Mouse (Mus musculus): ENCODE data around the gene Reln. TPM values are rescaled to one million over a fixed set of nuclear protein-coding genes. Genes with fewer than 3 reads are reported as not detected.

Gene Reln
- polyA plus RNA-seq, 1 experiment = 184 TPM

DNA sequence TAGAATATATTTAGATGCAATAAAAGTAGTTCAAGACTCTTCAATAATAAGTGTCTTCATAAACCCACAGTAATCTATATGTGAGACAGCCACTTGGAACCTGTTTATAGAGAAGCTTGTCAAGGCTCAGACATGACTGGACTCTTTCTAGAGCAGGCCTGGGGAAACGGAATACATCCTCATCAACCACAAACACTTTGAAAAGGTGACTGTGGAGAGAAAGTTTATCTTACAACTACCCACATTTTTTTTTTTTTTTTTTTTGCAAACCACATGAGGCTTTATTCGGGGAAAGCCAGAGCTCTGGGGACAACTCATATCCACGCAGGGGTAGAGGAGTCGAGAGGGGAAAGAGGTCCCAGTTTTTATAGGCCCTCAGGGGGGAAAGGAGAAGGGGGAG is 36.6 kb downstream of the Reln start:
- H3K27ac ChIP-seq (ENCODE audit: insufficient read depth, low read length) = no peak overlapping the region
- peaks cover 23% of the 10 kb centered on the region for H3K4me1 ChIP-seq (ENCODE audit: control insufficient read depth, insufficient read depth, low read length)
- H3K4me3 ChIP-seq (replicated peaks; ENCODE audit: insufficient read depth, low read depth, low read length) = no peak overlapping the region
- TF ChIP-seq POLR2A (IDR thresholded peaks at IDR 0.05; ENCODE audit: borderline replicate concordance, insufficient read depth, low read length) (no peak), CTCF (IDR thresholded peaks at IDR 0.05; ENCODE audit: borderline replicate concordance, insufficient read depth, low read depth, low read length) (no peak)
- WGBS = 80% methylated on average over 4 of the region's 4 CpGs
- no peak for DNase-seq
- no peaks in the 10 kb centered on the region for H3K27me3 ChIP-seq (ENCODE audit: control insufficient read depth, insufficient read depth, low read length)

DNA sequence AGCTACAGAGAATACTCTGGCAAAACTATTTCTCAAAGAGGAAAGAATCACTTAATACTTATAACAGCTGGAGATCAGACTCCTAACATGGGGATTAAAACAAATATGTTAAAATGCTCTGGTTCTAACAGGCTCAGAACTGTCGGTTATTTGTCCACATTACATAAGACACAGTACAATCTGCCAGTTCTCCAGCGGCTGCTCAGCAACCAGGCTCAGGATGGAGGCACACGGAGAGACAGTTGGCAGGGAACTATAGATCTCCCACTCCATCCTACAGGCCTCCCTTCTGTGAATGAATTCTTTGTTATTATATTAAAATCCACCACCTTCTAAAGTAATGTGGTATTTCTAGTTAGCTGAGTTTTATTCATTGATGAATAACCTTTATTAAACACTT is 37.4 kb downstream of the Reln start:
- 7% methylated on average over 3 of the region's 3 CpGs for WGBS
- Histone ChIP-seq H3K27me3 (ENCODE audit: control insufficient read depth, insufficient read depth, low read length) (no peaks in the 10 kb centered on the region), H3K4me3 (replicated peaks; ENCODE audit: insufficient read depth, low read depth, low read length) (no peak overlapping the region), H3K27ac (ENCODE audit: insufficient read depth, low read length) (no peak overlapping the region), H3K4me1 (ENCODE audit: control insufficient read depth, insufficient read depth, low read length) (peaks cover 26% of the 10 kb centered on the region)
- peak; percentile 50 to 83 for DNase-seq
- TF ChIP-seq CTCF (IDR thresholded peaks at IDR 0.05; ENCODE audit: borderline replicate concordance, insufficient read depth, low read depth, low read length) (no peak), POLR2A (IDR thresholded peaks at IDR 0.05; ENCODE audit: borderline replicate concordance, insufficient read depth, low read length) (no peak)

DNA sequence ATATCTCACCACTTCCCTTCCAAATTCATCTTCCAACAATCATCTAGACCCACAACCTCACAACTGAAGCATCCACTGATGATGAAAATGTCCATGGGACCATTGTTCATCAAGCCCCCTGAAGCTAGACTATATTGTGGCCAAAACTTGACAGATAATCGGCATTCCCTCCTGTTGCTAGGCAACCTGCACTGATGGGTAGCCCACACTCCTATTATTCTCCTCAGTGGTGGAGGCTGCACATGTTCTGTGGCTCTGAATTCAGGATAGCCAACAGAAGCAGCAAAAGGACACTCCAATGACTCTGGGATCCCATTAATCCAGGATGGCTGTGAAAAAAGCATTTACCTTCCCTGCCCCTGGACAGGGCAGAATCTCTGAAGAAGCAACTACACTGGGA is 40.8 kb downstream of the Reln start:
- Histone ChIP-seq H3K27me3 (ENCODE audit: control insufficient read depth, insufficient read depth, low read length) (no peaks in the 10 kb centered on the region), H3K4me3 (replicated peaks; ENCODE audit: insufficient read depth, low read depth, low read length) (no peak overlapping the region), H3K27ac (ENCODE audit: insufficient read depth, low read length) (no peak overlapping the region), H3K4me1 (ENCODE audit: control insufficient read depth, insufficient read depth, low read length) (peaks cover 19% of the 10 kb centered on the region)
- WGBS = 20% methylated on average over 1 of the region's 1 CpGs
- TF ChIP-seq POLR2A (IDR thresholded peaks at IDR 0.05; ENCODE audit: borderline replicate concordance, insufficient read depth, low read length) = no peak
- no peak for DNase-seq

DNA sequence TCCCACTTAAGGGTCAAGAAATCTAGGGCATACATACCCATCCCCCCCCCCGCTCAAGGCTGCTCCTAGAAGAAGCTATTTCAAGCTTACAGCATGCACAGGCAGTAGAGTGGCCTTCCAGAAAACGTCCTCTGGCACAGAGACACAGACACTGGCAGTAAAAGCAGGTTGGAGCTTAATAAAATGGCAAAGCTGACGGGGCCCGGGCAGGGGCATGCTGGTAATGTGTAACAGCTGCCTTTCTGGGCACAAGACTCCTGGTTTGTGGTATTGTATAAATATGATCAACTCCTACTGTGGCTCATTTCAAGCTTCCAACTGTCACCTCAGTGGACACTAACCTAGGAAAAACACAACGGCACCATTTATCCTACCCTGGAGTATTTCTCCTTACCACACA is 42.2 kb downstream of the Reln start:
- H3K4me1 ChIP-seq (ENCODE audit: control insufficient read depth, insufficient read depth, low read length) = peaks cover 19% of the 10 kb centered on the region
- H3K27me3 ChIP-seq (ENCODE audit: control insufficient read depth, insufficient read depth, low read length) = no peaks in the 10 kb centered on the region
- no peak overlapping the region for H3K4me3 ChIP-seq (replicated peaks; ENCODE audit: insufficient read depth, low read depth, low read length)
- no peak for TF ChIP-seq CTCF (IDR thresholded peaks at IDR 0.05; ENCODE audit: borderline replicate concordance, insufficient read depth, low read depth, low read length)
- no peak for TF ChIP-seq POLR2A (IDR thresholded peaks at IDR 0.05; ENCODE audit: borderline replicate concordance, insufficient read depth, low read length)
- peak overlapping the region; percentile 93 for H3K27ac ChIP-seq (ENCODE audit: insufficient read depth, low read length)
- 7% methylated on average over 5 of the region's 5 CpGs for WGBS
- peak; percentile 68 to 82 for DNase-seq

DNA sequence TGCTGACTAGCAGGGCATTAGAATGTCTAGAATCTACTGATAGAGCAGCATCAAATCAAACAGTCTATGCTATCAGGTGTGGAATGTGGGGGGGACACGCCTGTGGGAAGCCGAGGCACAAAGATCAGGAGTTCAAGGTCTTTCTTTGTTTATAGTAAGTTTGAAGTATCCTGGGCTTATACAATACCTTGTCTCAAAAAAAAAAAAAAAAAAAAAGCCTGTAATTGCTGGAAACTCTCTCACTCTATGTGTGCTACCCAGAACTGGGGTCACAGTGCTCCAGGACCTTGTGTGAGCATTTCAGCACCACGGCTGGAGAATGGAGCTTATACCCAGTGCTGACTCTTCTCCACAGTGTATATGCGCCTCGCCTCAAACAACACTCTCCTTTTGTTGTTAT is 43.7 kb downstream of the Reln start:
- no peak for DNase-seq
- no peaks in the 10 kb centered on the region for H3K27me3 ChIP-seq (ENCODE audit: control insufficient read depth, insufficient read depth, low read length)
- peaks cover 24% of the 10 kb centered on the region for H3K4me1 ChIP-seq (ENCODE audit: control insufficient read depth, insufficient read depth, low read length)
- TF ChIP-seq CTCF (IDR thresholded peaks at IDR 0.05; ENCODE audit: borderline replicate concordance, insufficient read depth, low read depth, low read length) = no peak
- no peak for TF ChIP-seq POLR2A (IDR thresholded peaks at IDR 0.05; ENCODE audit: borderline replicate concordance, insufficient read depth, low read length)
- no peak overlapping the region for H3K4me3 ChIP-seq (replicated peaks; ENCODE audit: insufficient read depth, low read depth, low read length)
- WGBS = 95% methylated on average over 5 of the region's 5 CpGs
- no peak overlapping the region for H3K27ac ChIP-seq (ENCODE audit: insufficient read depth, low read length)

DNA sequence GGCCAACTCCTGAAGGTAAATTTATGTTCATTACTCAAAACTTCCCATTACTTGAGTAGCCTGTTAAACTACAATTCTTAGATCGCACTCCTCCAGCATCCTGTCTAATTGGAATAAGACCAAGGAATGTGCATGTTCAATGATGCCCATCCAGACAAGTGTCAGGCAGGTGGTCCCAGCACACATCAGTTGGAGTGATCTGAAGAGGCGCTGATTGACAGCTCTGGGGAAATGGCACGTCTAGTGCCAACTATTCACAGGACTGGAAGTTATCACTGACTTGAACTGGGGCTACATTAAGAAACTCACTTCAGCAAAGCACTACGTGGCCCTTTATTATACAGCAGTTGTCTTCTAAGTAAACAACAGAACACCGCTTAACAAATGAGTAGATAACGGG is 44.5 kb downstream of the Reln start:
- Histone ChIP-seq H3K4me1 (ENCODE audit: control insufficient read depth, insufficient read depth, low read length) (peaks cover 24% of the 10 kb centered on the region), H3K4me3 (replicated peaks; ENCODE audit: insufficient read depth, low read depth, low read length) (no peak overlapping the region), H3K27ac (ENCODE audit: insufficient read depth, low read length) (no peak overlapping the region), H3K27me3 (ENCODE audit: control insufficient read depth, insufficient read depth, low read length) (no peaks in the 10 kb centered on the region)
- DNase-seq = no peak
- WGBS = 76% methylated on average over 6 of the region's 6 CpGs
- TF ChIP-seq POLR2A (IDR thresholded peaks at IDR 0.05; ENCODE audit: borderline replicate concordance, insufficient read depth, low read length) (no peak), CTCF (IDR thresholded peaks at IDR 0.05; ENCODE audit: borderline replicate concordance, insufficient read depth, low read depth, low read length) (no peak)

DNA sequence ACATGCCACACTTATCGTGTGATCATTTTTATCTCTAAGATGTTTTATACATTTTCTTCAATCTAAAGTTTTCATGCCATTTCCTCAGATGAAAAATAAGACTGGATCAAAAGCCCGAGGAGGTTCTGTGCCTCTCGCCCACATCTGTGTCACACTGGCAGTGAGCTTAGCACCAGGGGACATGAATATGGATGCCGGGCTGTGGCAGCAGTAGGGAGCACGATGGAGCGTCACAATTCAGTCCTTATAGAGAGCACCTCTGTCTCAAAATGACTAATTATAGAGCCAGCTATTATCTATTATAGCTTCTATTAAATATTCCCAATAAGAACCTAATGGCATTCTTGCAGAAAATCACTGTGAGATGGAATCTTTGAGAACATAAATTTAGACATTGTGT is 49.3 kb downstream of the Reln start:
- no peak for DNase-seq
- no peak for TF ChIP-seq CTCF (IDR thresholded peaks at IDR 0.05; ENCODE audit: borderline replicate concordance, insufficient read depth, low read depth, low read length)
- TF ChIP-seq POLR2A (IDR thresholded peaks at IDR 0.05; ENCODE audit: borderline replicate concordance, insufficient read depth, low read length) = no peak
- WGBS = 66% methylated on average over 6 of the region's 6 CpGs
- Histone ChIP-seq H3K4me1 (ENCODE audit: control insufficient read depth, insufficient read depth, low read length) (peaks cover 17% of the 10 kb centered on the region), H3K4me3 (replicated peaks; ENCODE audit: insufficient read depth, low read depth, low read length) (no peak overlapping the region), H3K27me3 (ENCODE audit: control insufficient read depth, insufficient read depth, low read length) (no peaks in the 10 kb centered on the region), H3K27ac (ENCODE audit: insufficient read depth, low read length) (no peak overlapping the region)

DNA sequence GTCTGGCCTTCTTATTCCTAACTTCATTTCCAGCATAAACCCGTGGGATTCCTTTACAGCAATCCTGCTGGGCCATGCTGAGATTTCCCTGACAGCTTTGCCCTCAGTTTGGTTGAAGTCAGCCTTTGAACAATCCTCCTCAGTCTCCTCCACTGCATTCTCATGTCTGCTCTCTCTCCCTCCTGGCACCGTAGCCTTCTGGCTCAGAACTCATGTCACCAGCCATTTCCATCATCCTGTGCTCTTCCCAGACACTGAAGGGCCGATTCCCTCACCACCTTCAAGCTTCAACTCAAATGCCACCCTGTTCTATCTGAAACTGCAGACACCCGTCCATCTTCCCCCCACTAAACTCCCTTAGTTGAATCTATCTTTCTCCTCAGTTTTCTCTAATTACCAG is 53.1 kb downstream of the Reln start:
- Histone ChIP-seq H3K4me3 (replicated peaks; ENCODE audit: insufficient read depth, low read depth, low read length) (no peak overlapping the region), H3K4me1 (ENCODE audit: control insufficient read depth, insufficient read depth, low read length) (peaks cover 16% of the 10 kb centered on the region), H3K27ac (ENCODE audit: insufficient read depth, low read length) (no peak overlapping the region; the same call in 1 of the 2 replicates), H3K27me3 (ENCODE audit: control insufficient read depth, insufficient read depth, low read length) (no peaks in the 10 kb centered on the region)
- 16% methylated on average over 4 of the region's 4 CpGs for WGBS
- DNase-seq = peak in 1 of 2 experiments; percentile 44
- TF ChIP-seq POLR2A (IDR thresholded peaks at IDR 0.05; ENCODE audit: borderline replicate concordance, insufficient read depth, low read length) (no peak), CTCF (IDR thresholded peaks at IDR 0.05; ENCODE audit: borderline replicate concordance, insufficient read depth, low read depth, low read length) (no peak)

Data from cerebellum, adult 2 months (tissue).